Mouse (Mus musculus) spleen, adult 12 weeks (tissue): ENCODE measurements around the gene Sez6l2.
A peak's percentile ranks its signal among the peaks of the same experiment; 100 is the strongest.

Source experiments
- DNase-seq: peaks from one replicate; pipeline ENCODE4 v3.0.0; 2022; ENCODE audit warnings: low spot score

Sez6l2 gene

DNA sequence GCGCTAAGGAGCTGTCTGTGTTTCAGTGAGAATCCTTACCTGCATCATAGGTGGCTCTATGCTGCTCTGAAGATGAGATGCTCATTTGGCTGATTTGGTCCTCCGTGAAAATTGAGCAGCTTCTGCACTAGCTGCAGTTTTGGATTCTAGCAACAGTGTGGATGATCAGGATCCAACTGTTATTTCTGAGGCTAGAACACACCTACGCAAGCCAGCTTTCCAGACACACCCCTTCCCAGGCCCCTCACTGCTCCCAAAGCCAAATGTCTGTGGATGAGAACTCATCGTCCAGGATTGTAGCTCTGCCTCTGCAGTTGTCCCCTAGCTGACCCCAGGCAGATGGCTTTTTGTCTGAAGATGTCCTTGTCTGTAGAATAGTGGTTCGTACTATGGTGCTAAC, 10.7 kb downstream of the Sez6l2 start:
- no peak for DNase-seq

DNA sequence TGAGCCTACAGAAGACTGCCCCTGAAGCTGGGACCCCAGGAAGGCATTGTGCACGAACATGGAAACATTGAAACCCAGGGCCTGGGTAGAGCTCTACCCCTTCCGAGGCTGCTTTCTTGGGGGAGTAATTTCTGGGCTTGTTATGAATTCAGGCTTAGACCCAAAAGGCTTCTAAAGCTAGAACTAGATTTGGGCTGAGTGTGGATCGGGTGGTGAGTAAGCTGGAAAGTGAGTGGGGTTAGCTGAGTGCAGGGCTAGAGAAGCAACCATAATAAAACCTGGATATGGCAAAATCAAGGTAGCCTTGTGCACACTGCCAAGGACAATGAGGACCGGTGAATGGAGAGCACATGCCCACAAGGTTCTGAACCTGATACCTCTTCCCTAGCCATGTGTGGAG, 11.6 kb downstream of the Sez6l2 start:
- DNase-seq = no peak

DNA sequence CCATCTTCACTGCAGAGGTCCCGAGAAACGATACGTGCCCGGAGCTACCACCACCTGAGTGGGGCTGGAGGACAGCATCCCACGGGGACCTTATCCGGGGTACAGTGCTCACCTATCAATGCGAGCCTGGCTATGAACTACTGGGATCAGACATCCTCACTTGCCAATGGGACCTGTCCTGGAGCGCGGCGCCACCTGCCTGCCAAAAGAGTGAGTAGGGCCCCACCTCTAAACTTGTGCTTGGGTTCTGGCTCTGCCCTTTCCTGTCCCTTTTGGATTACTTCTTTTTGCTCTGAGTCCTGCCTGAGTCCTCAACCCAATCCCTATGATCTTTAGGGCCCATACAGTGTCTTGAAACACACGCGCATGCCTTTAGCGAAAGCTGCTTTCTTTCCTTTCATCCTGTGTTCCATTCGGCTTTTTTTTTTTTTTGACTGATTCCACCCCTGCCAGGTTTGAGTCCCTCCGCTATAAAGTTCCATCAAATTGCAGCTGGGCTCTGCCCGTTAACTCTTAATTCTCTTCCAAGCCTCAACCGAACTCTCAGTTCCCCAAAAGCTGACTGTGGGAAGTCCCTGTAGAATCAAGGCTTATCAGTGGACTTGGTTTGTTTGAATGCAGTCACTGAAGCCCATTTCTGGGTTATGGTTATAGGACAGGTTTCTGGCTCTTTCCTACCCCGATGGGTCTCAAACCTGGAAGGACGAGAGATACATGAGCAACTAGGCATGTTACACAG, 13.4 kb downstream of the Sez6l2 start:
- no peak for DNase-seq

DNA sequence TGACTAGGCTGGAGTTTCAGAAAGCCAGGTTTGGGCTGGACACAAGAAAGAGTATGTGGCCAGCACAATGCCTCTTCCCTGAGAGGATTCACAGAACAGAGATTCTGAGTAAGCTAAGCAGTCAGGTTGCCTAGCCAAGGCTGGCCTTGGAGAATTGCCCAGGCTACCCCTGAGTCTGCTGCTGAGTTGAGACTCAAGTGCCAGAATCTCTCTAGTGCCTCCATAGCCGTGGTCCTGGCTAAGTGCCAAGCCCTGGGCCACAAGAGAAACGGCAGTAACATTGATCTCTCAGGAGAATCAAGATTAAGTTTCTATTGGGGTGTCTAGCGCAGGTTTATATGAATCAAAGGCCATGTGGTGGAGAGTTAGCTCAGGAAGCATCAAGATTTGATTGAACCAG, 15.2 kb downstream of the Sez6l2 start:
- no peak for DNase-seq

DNA sequence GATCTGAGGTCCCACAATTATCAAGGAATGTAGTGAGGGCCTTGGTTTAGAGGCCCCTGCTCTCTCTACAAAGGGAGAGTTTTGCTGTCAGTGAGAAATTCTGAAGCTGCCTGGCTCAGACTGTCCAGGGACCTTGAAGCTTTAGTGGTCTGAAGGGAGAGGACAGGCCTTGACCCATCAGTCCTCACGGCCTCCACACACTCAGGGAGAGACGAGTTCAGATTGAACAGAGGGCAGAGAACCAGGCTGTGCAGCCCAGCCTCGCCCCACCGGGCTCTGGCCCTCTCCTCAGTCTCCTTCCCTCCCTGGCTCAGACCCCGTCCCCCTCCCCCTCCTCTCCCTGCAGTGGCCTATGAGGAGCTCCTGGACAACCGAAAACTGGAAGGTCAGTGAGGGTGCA, 17.0 kb downstream of the Sez6l2 start:
- DNase-seq = no peak

DNA sequence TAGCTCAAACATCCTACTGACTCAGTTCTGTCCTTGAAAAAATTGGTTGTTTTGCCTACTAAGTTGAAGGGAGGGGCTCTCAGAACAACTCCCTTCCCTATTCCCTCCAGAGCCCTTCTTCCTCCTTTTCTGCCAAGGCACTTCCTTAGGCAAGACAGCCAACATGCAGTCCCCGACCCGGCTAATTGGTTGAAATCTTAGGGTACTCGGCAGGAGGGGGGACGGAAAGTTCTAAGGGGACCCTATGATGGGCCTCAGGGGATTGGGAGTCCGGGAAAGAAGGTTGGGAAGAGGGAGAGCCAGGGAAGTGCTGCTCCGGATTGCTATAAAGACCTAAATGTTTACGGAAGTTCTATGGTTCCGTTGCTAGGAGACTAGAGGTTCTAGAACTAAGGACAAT, 25.1 kb downstream of the Sez6l2 start:
- DNase-seq = no peak

DNA sequence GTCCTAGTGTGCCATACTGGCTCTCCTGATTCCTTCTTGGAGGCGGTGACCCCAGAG, 25.4 kb downstream of the Sez6l2 start, which contains the start of gene Cdipt:
Gene Cdipt (plus strand): TSS at position 22 of the 57 bp plus-strand sequence.
- no peak for DNase-seq

DNA sequence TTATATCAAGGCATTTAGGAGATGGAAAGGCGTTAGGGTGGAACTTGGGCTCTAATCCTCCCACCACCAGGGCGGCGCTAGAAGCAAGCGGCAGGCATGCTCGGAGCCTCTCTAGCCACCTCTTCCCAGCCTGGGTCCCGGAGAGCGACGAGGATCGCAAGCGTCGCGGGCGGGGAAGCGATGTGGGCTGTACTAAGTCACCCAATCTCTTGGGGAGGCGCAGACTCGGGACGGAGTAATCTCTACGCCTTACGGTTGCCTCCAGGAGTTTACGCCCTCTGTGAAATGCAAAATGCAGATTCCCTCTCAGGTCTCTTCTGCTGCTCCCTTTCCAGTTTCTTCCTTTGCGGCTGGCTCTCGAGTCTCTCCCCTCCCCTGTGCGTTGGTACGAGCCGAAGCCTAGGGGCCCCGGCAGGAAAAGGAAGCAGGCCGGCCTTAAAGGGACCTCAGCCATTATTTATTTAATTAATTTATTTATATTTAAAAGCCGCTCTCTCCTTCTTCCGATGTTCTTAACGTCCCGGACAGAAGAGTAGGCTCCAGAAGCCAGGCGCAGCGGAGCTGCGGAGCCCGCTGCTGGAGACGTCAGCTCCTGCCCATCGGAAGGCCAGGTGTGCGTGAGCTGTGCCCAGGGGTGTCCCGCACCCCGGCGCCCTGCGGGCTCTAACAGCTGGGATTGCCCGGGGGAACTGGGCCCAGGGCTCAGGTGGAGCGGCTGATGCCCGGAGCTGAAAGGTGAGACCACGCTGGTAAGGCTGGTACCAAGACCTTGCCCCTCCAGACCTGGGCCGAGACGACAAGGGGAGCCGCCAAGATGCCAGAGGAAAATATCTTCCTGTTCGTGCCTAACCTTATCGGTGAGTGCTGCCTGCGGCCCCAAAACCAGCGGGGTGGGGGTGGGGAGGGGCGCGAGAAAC, 25.8 kb downstream of the Sez6l2 start, which contains the start of gene Cdiptos:
Gene Cdiptos (minus strand): TSS at position 149 of the 917 bp plus-strand sequence.
- DNase-seq = peak; percentile 91

DNA sequence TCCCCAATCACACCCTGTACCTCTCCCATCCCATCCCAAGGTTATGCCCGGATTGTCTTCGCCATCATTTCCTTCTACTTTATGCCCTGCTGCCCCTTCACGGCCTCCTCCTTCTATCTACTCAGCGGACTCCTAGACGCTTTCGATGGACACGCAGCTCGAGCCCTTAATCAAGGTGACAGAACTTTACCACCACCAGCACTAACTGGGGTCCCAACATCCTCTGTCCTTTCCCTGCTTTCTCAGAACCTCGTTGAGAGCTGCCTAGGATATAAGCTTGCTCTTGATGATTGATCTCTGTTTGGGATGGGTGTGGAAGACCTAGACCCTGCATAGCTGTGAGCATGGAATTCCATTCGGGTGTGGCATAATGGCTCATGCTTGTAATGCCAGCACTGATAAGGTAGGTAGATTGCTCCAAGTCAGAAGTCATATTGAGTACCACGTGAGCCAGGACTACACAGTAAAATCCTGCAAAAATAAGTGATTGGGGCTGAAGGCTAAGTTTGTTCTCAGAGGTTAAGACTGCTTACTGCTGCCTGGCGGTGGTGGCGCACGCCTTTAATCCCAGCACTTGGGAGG, 26.6 kb downstream of the Sez6l2 start:
- DNase-seq = peak; percentile 15

DNA sequence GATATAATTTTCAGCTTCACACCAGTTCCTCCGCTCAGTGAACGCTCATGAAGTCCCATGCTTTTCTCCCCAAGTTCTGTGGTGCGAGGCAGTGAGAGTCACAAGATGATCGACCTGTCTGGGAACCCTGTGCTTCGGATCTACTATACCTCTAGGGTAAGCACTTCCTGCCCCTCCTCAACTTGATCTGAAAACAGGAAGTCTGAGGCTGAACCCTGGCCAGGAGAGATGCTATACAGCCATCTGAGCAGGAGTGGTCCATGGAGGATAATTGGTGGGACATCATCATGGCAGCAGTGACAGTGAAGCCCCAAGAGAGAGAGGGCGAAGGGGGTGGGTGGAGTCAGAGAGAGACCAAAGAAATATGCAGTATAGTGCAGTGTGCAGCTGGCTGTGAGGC, 28.5 kb downstream of the Sez6l2 start:
- no peak for DNase-seq

DNA sequence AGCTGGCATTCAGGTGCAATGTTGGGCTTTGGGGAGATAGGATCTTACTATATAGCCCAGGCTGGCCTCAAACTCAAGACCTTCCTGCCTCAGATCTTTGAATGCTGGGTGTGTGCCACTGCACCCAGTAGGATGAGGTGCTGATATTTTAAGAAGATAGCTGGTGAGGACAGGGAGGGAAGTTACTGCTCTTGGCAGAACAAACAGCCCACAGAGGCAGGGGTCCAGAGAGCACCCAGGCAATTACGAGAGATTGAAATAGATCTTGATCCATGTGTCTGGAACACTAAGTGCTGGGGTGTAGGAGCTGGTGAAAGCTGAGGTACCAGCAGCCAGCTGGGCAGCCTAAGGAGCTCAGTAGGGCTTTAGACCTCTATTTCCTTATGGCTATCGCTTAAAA, 31.2 kb downstream of the Sez6l2 start:
- DNase-seq = no peak

DNA sequence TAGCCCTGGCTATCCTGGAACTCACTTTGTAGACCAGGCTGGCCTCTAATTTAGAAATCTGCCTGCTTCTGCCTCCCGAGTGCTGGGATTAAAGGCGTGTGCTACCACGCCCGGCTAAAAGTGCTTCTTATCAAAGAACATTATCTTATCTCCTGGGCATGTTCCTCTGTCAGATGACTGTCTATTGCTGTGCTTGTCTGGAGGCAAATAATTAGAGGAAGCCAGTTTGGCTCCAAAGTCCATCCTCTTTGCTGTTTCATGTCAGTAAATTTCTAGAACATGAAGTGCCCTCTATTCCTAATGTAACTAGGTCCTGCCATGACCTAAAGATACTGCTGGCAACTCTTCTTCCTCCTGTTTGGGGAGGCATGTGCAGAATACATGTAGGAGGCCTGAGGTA, 31.7 kb downstream of the Sez6l2 start:
- no peak for DNase-seq

DNA sequence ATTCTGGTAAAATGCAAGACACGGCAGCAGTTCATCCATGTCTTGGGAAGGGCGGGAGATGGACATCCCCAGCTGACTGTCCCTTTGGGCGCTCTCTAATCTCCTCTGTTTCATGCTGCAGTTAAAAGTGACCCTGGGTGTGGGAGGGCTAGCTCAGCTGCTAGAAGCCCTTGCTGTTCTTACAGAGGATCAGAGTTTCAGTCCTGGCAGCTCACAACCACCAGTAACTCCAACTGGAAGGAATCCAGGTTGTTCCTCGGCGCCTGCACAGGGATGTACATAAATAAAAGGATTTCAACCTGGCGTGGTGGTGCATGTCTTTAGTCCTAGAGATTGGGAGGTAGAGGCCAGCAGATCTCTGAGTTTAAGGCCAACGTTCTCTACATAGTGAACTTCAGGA, 32.8 kb downstream of the Sez6l2 start:
- DNase-seq = no peak

DNA sequence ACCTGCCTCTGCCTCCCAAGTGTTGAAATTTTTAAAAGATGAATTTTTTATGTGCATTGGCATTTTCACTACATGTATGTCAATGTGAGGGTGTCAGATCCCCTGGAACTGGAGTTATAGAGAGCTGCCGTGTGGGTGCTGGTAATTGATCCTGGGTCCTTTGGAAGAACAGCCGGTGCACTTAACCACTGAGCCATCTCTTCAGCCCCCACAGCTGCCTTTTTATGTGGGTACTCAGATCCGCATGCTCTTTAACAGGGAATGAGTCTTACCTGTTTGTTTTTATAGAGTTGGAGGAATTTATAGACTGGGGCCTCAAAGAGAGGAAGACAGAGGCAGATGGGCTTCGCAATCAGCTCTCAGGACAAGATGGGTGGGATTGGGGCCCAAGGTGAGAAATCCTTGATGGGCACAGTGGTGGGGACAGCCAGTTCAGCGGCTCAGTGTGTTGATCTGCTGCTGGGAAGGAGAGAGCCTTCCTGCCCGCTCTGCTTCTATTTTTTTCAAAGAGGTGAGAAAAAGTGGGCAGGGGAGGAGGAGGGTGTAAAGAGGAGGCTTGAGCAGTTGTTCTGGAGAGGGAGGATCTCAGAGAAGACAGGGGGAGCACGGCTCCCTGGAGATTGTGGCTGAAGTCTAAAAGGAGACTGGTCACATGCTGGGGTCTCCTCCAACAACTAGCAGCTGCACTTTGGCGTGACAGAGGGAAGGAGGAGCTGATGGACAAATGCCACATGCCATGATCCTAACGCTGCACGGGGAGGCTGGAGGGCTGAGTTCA, 34.5 kb downstream of the Sez6l2 start:
- DNase-seq = no peak

DNA sequence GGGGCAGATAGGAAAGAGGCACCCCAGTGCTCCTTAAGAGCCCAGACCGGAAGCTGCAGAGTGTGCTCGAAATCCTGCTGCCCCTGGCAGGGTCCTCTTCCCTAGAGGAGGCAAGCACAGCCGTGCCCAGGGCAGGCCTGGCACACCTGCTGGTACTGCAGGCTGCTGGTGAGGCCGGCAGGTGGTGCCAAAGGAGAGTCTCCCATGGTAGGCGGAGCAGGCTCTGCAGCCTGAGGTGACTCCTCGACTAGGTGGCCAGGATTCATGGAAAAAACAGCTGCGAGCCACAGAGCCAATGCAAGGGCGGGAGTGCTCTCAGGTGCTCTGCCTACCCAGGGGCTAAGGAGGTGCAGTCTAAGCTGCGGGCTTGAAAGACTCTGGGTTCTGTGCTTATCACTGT, 36.0 kb downstream of the Sez6l2 start:
- no peak for DNase-seq

DNA sequence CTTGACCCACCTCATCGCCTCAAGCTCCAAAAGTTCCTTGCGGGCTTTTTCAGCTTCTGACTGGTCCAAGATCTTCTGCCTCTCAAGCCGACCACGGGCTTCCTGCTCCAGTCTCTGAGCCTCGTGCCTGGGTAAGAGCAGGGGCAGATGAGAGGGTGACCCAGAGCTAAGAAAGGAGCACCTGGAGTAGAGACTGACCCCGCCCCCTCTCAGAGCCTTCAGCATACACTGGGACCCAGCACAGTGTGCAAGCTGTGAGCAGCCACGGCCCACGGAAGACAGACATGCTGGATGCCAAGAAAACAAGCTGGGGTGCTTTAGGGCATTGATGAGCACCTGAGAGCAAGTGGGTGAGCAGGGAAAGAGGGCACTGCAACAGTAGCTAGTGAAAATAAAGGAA, 38.5 kb downstream of the Sez6l2 start:
- no peak for DNase-seq

DNA sequence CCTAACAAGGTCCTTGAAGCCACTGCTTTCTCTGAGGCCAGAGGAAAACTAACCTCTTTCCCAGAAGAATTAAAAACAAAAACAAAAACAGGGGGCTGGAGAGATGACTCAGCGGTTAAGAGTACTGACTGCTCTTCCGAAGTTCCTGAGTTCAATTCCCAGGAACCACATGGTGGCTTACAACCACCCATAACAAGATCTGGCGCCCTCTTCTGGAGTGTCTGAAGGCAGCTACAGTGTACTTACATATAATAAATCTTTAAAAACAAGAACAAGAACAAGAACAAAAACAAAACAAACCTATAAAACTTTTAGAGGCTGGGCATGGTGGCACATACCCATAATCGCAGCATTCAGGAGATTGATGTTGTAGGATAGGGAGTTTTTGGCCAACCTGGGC, 46.1 kb downstream of the Sez6l2 start:
- DNase-seq = no peak

DNA sequence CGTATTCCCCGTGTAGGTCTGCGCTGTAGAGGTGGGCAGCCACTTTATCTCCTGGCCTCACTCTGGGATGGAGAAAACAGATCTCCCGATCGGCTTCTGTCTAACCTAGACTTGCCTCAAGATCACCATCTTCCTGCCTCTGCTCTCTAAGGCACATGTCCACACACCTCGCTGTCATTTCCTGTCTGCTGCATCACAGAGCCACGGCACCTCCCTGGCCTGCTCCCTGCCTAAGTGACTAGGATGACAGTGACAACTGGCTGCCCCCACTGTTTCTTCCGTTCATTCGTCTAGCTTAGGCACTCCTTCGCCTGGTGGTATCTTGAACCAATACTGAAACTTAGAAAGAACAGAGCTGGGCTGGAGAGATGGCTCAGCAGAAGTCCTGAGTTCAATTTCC, 49.2 kb downstream of the Sez6l2 start:
- no peak for DNase-seq

DNA sequence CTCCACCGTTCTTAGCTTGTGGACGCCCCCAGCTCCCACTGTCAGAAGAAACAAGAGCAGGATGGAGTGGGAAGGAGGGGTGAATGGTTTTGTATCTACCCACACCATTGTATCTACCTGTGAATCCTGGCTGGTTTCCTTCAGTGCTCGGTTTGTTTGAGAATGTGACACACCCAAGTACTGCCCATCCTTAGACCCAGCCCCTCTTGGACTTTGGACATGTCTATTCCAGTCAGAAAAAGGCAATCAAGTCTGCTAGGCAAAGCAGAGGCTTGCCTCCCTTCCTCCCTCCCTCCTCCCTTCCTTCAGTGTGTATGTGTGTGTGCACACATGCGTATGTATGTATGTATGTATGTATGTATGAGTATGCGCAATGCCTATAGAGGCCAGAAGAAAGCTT, 53.3 kb downstream of the Sez6l2 start:
- DNase-seq = no peak

DNA sequence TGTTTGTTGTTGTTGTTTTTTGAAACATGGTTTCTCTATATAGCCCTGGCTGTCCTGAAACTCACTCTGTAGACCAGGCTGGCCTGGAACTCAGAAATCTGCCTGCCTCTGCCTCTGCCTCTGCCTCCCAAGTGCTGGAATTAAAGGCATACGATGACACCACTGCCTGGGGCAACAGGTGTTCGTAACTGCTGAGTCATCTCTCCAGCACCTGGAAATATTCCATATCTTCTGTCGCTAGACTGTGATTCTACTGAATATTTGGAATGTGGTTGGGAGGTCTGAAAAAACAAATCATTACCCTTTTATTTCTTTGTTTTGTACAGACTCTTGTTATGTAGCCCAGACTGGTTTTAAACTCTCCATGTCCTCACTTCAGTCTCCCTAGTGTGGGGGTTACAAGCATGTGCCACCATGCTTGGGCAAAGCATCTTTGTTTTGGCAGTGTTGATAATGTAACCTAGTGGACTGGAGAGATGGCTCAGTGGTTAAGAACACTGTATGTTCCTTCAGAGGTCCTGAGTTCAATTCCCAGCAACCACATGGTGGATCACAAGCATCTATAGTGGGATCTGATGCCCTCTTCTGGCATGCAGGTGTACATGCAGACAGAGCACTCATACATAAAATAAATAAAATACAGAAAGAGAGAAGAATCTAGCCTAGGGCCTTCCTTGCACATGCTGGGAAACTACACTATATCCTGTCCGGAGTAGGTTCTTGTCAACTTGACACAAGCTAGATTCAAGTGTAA, 53.9 kb downstream of the Sez6l2 start:
- DNase-seq = no peak

DNA sequence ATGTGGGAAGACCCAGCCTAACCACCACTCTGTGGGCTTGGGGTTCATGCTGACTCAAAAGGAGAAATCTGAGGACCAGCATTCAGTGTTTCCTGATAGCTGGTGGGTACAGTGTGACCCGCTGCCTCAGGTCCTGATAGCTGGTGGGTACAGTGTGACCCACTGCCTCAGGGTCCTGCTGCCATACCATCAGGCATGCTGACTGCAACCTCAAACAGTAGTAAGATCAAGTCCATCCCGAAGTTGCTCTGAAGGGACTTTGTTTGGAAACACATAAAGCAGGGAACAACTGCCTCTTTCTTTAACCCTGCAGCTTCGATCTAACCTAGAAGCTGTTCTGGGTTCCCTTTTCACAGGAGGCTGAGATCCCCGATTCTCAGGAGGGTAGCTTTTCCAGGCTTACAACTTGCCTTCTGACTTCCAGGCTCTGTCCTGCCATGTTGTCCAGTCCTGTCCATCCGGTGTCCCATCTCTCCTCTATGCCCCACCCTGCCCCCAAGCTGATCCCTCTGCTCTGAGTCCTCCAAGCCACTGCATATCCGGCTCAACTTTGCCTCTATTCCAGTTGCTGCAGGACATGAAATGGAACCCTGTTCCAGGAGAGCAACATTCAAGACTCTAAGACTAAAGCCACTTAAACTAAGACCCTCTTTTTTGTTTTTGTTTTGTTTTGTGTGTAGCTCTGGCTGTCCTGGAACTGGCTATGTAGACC, 57.1 kb downstream of the Sez6l2 start:
- no peak for DNase-seq
